Mouse (Mus musculus) megakaryocyte, embryonic 14.5 days (primary cell): ENCODE measurements at regions not wholly inside any gene's neighbourhood (a gene's known extent, or its start where the extent isn't known, plus 50 kb on each side); places are given as distances from the start of the nearest gene placed in this dataset.

ENCODE experiments used
- FLI1 ChIP-seq: IDR thresholded peaks from 2 replicates; pipeline ENCODE4 v1.6.1; 2012; ENCODE audit warnings: low read length, inconsistent platforms, mixed read lengths
- GATA1 ChIP-seq: IDR thresholded peaks from 3 replicates; pipeline ENCODE4 v1.6.1; 2012; ENCODE audit warnings: mixed read lengths, low read length, inconsistent platforms, borderline replicate concordance

GRCm38 (mm10) chr9:14187753-14188152 is 87.1 kb upstream of the Sesn3 start:
- TF ChIP-seq GATA1 = no peak
- no peak for TF ChIP-seq FLI1
